Mouse (Mus musculus) brown adipose tissue, adult 24 weeks (tissue): ENCODE results near the gene Dmrtc2. TPM values are rescaled to one million over a fixed set of nuclear protein-coding genes. Genes with fewer than 3 reads are reported as not detected.
A peak's percentile ranks its signal among the peaks of the same experiment; 100 is the strongest.

Experiments used
- H3K27ac ChIP-seq: fragments of 200-500 bp; replicated peaks from 2 replicates; pipeline ENCODE4 v1.5.1; 2012; ENCODE audit warnings: low read depth, mild to moderate bottlenecking, low read length
- H3K4me1 ChIP-seq: fragments of 200-500 bp; 2 replicates; pipeline ENCODE4 v1.6.1; 2012; ENCODE audit warnings: low read length, mixed read lengths; ENCODE audit not compliant: control insufficient read depth, insufficient read depth, insufficient read length
- H3K4me3 ChIP-seq: fragments of 200-500 bp; 2 replicates; pipeline ENCODE4 v1.5.1; 2012; ENCODE audit warnings: low read depth, mild to moderate bottlenecking, low read length, moderate library complexity; ENCODE audit not compliant: insufficient read depth
- polyA plus RNA-seq: library from polyadenylated mRNA; stranded (reverse); fragments of >200 nt; gene quantifications from 2 replicates; pipeline ENCODE4 v1.2.4, GENCODE M21; 2012; ENCODE audit not compliant: missing spikeins, insufficient read depth, insufficient read length

Gene Dmrtc2
- polyA plus RNA-seq, 1 experiment, result not detected

- Histone ChIP-seq H3K4me3 (peak overlapping the region; percentile 86), H3K27ac (peak overlapping the region; percentile 91), H3K4me1 (no peaks in the 10 kb centered on the region)
These were observed 33.6 kb downstream of the Dmrtc2 start for GRCm38 (mm10) chr7:24903444-24903825.

DNA sequence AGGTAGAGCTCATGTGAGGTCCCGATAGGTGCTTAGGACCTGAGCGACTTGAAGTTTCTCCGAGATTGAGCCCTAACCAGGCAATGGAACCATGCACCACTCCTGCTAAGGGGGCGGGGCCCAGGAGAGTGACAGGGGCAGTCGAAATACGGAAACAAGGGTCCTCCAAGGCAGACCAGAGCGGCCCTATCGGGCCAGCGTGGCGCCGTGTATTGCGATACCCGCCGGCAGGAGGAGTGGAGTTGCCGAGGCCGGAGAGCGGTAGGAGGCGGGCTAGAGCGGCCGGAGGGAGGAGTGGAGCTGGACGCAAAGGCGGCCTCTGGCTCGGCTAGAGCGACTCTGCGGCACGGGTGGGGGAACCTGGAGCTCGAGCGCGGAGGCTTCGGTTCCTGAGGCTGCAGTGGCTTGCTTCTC, 34.2 kb downstream of the Dmrtc2 start:
- H3K27ac ChIP-seq, result peak overlapping the region; percentile 91
- no peaks in the 10 kb centered on the region for H3K4me1 ChIP-seq
- peak overlapping the region; percentile 86 for H3K4me3 ChIP-seq

DNA sequence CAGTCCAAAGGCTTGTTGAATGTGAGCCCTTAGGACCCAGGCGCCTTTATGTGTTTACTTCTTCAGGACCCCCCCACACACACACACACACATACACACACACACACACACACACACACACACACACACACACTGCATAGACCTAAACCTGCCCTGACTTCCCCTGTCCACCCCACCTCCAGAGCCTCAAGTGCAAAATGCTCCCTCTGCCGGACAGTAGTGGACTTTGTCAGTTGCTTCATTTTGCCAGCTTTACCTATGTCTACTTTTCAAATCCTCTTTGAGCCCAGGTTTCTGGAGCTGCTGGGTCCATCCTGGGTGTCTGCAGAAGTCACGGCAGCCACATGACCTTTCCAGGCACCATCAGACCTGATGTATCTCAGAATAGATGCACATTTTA, 35.1 kb downstream of the Dmrtc2 start:
- H3K27ac ChIP-seq, result no peak overlapping the region

DNA sequence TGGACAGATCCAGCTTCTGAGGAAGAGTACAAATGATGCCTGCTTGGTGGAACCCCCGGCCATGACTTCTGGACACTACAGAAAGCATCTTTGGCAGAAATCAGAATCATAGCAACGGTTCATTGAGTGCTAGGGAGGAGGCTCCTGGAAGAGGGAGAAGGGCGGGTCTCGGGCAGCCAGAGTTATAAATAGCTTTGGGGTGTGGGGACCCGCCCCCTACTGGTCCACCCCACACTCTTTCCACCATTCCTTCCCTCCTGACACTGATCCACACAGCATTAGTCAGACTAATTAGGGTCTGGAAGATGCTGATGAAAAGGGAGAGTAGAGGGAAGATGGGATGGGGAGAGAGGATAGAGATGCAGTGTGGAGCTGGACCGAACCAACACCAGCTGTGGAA, 36.7 kb downstream of the Dmrtc2 start:
- H3K4me1 ChIP-seq, result no peaks in the 10 kb centered on the region
- H3K27ac ChIP-seq, result no peak overlapping the region
- H3K4me3 ChIP-seq, result no peak overlapping the region

More for the DNA sequence above, 35.1 kb downstream of the Dmrtc2 start:
- no peaks in the 10 kb centered on the region for H3K4me1 ChIP-seq
- H3K4me3 ChIP-seq, result peak overlapping the region; percentile 71

DNA sequence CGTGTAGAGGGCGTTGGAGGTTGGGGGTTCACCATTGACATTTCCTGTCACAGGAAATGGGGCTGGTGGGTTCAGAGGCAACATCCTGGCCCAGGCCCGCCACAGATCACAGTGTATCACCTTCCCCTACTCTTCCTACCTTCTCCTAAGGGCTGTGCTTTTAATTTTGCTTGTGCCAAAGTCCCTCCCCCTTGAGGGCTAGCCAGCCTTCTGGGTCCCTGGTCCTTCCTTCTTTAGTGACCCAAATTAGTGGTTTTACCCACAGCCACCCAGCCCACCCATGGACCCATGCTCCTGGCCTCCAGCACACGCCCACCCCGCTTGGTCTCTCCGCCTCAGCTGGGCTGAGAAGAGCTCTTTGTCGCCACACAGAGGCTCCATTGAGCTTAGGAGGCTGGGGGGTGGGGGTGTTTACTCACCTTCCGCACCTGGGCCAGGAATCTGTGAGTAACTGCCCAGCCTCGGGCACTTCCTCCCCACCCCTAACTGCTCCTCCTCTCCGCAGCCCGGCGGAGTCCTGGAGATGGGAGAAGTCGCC, 37.4 kb downstream of the Dmrtc2 start:
- no peak overlapping the region for H3K27ac ChIP-seq
- H3K4me1 ChIP-seq, result no peaks in the 10 kb centered on the region
- H3K4me3 ChIP-seq, result no peak overlapping the region

DNA sequence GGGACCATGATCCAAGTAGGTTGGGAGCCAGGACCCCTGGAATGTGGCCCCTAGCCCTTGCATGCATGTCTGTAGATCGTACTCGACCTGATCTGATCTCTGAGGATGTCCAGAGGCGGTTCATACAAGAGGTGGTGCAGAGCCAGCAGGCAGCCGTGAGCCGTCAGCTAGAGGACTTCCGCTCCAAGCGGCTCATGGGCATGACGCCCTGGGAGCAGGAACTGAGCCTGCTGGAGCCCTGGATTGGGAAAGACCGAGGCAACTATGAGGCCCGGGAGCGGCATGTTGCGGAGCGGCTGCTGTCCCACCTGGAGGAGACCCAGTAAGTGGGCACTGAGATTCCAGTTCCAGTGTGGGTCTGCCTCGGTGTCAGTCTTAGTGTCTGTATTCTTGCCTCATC, 42.6 kb downstream of the Dmrtc2 start:
- Histone ChIP-seq H3K27ac (no peak overlapping the region), H3K4me3 (no peak overlapping the region), H3K4me1 (no peaks in the 10 kb centered on the region)

GRCm38 (mm10) chr7:24918763-24919323, 49.0 kb downstream of the Dmrtc2 start:
- no peaks in the 10 kb centered on the region for H3K4me1 ChIP-seq
- H3K27ac ChIP-seq, result peak overlapping the region; percentile 30
- no peak overlapping the region for H3K4me3 ChIP-seq

DNA sequence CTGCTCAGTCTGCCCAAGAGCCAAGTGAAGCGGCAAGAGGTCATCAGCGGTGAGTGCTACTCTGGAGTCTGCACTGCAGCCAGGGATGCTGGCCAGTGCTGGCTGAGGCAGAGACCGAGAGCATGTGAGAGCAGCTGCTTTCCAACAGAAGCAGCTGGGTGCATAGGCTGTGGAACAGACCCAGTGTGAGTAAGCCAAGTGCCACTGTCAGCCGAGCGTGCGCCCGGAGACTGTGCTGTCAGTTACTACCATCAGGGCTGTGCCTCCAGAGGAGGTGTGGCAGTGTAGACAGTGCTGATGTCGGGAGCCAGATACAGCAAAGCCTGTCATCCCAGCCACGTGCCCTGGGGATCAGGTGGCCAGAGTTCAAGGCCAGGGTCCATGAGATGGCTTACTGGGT, 49.9 kb downstream of the Dmrtc2 start:
- Histone ChIP-seq H3K4me1 (no peaks in the 10 kb centered on the region), H3K4me3 (no peak overlapping the region), H3K27ac (no peak overlapping the region)

Other genes with a start within 250 kb of the Dmrtc2 start
- gene Lypd3, start 233.5 kb upstream of the Dmrtc2 start, polyA plus RNA-seq, result not detected in 2 replicates
- not detected in 2 replicates for gene Tex101, start 193.4 kb upstream of the Dmrtc2 start, polyA plus RNA-seq
- not detected in 2 replicates for gene BC049730, start 160.8 kb upstream of the Dmrtc2 start, polyA plus RNA-seq
- not detected in 2 replicates for gene Gm4763, start 143.1 kb upstream of the Dmrtc2 start, polyA plus RNA-seq
- not detected in 2 replicates for gene Cd177, start 109.7 kb upstream of the Dmrtc2 start, polyA plus RNA-seq
- gene Ceacam10, start 92.9 kb upstream of the Dmrtc2 start, polyA plus RNA-seq, result not detected in 2 replicates
- gene Gm9844, start 7.8 kb upstream of the Dmrtc2 start, polyA plus RNA-seq, result not detected in 2 replicates
- gene Lypd4, start 116 bp upstream of the Dmrtc2 start, polyA plus RNA-seq, result not detected in 2 replicates
- 1,002 and 1,046 TPM in 2 replicates for gene Rps19, start 14.3 kb downstream of the Dmrtc2 start, polyA plus RNA-seq
- 0.71 and 0.96 TPM in 2 replicates for gene Cd79a, start 27.3 kb downstream of the Dmrtc2 start, polyA plus RNA-seq
- gene Arhgef1, start 32.9 kb downstream of the Dmrtc2 start, polyA plus RNA-seq, result 26.1 and 28.4 TPM in 2 replicates
- gene Gm4881, start 74.4 kb downstream of the Dmrtc2 start, polyA plus RNA-seq, result not detected in 2 replicates
- 236 and 245 TPM in 2 replicates for gene Rabac1, start 102.7 kb downstream of the Dmrtc2 start, polyA plus RNA-seq
- 4.8 and 5.9 TPM in 2 replicates for gene Atp1a3, start 135.9 kb downstream of the Dmrtc2 start, polyA plus RNA-seq
- 2.8 and 3.5 TPM in 2 replicates for gene Grik5, start 202.3 kb downstream of the Dmrtc2 start, polyA plus RNA-seq
- 5.9 and 7.6 TPM in 2 replicates for gene Zfp574, start 202.5 kb downstream of the Dmrtc2 start, polyA plus RNA-seq